Mouse (Mus musculus) midbrain, postnatal 0 days (tissue): ENCODE data around the gene Naaladl2. TPM values are rescaled to one million over a fixed set of nuclear protein-coding genes. Genes with fewer than 3 reads are reported as not detected.

Experiments
- ATAC-seq: fragments of 200-750 bp; cut with Nextera tagmentation; 2 replicates; pipeline ENCODE4 v1.8.0; 2017; ENCODE audit warnings: moderate number of reproducible peaks, mild to moderate bottlenecking, moderate TSS enrichment, moderate library complexity; ENCODE audit not compliant: low FRiP score
- DNase-seq: peaks from one replicate; pipeline ENCODE4 v3.0.0-alpha.2; 2015; ENCODE audit warnings: low spot score
- H3K27ac ChIP-seq: fragments of 300-500 bp; sonication (generic); 2 replicates; pipeline ENCODE4 v1.5.1; 2014; ENCODE audit warnings: low read depth, mild to moderate bottlenecking, low read length, mixed read lengths
- H3K27me3 ChIP-seq: fragments of 300-500 bp; sonication (generic); 2 replicates; pipeline ENCODE4 v1.6.1; 2014; ENCODE audit warnings: low read length, control low read depth, mixed read lengths; ENCODE audit not compliant: insufficient read depth
- H3K36me3 ChIP-seq: fragments of 300-500 bp; sonication (generic); 2 replicates; pipeline ENCODE4 v1.6.1; 2014; ENCODE audit warnings: low read length, control low read depth, mixed read lengths; ENCODE audit not compliant: insufficient read depth
- H3K4me1 ChIP-seq: fragments of 300-500 bp; sonication (generic); 2 replicates; pipeline ENCODE4 v1.6.1; 2014; ENCODE audit warnings: mild to moderate bottlenecking, control low read depth, antibody characterized with exemption, low read length, mixed read lengths; ENCODE audit not compliant: insufficient read depth
- H3K4me2 ChIP-seq: fragments of 300-500 bp; sonication (generic); 2 replicates; pipeline ENCODE4 v1.6.1; 2014; ENCODE audit warnings: low read depth, mild to moderate bottlenecking, low read length, mixed read lengths; ENCODE audit not compliant: poor library complexity, severe bottlenecking
- H3K4me3 ChIP-seq: fragments of 300-500 bp; sonication (generic); 2 replicates; pipeline ENCODE4 v1.5.1; 2014; ENCODE audit warnings: low read depth, mild to moderate bottlenecking, low read length, moderate library complexity
- H3K9ac ChIP-seq: fragments of 300-500 bp; sonication (generic); replicated peaks from 2 replicates; pipeline ENCODE4 v1.6.1; 2014; ENCODE audit warnings: mild to moderate bottlenecking, low read length, moderate library complexity, mixed read lengths; ENCODE audit not compliant: poor library complexity, severe bottlenecking
- H3K9me3 ChIP-seq: fragments of 300-500 bp; sonication (generic); 2 replicates; pipeline ENCODE4 v1.6.1; 2016; ENCODE audit warnings: low read length, control low read depth
- CTCF ChIP-seq: IDR thresholded peaks from 2 replicates; pipeline ENCODE4 v1.5.1; 2016; ENCODE audit warnings: antibody characterized with exemption, mild to moderate bottlenecking
- WGBS: fragments of 180-500 bp; shearing (Covaris S2); extraction: QIAGEN DNeasy Blood & Tissue Kit; methylation state at CpG from one replicate; pipeline ENCODE4 v1.1.7; 2014; 5-methylcytosine and 5-hydroxymethylcytosine counted together
- polyA plus RNA-seq: library from polyadenylated mRNA; unstranded; fragments of >200 nt; fragmentation: Nextera tagmentation; extraction: Ambion mirVana; gene quantifications from 2 replicates; pipeline ENCODE4 v1.2.1, GENCODE M21; 2015
- total RNA-seq: library from RNA; depleted of rRNA; stranded (reverse); fragments of >200 nt; gene quantifications from 2 replicates; pipeline ENCODE4 v1.2.3, GENCODE M21; 2014

Naaladl2 gene
- total and polyA plus RNA-seq, 2 experiments from 2014 or later: 1.1 to 2.9 TPM

GRCm38 (mm10) chr3:24787451-24788148 lies 356.5 kb downstream of the Naaladl2 start:
- DNase-seq: no peak
- Histone ChIP-seq H3K9me3 (no peaks in the 10 kb centered on the region), H3K9ac (no peak overlapping the region), H3K4me2 (no peak overlapping the region), H3K27ac (no peak overlapping the region), H3K27me3 (no peaks in the 10 kb centered on the region), H3K4me1 (no peaks in the 10 kb centered on the region), H3K4me3 (no peak overlapping the region), H3K36me3 (no peaks in the 10 kb centered on the region)
- no peak for TF ChIP-seq CTCF
- 93% methylated on average over 1 of the region's 1 CpGs for WGBS
- no peak for ATAC-seq

- H3K9ac ChIP-seq: no peak overlapping the region
- H3K9me3 ChIP-seq: no peaks in the 10 kb centered on the region
- no peaks in the 10 kb centered on the region for H3K36me3 ChIP-seq
- TF ChIP-seq CTCF: no peak
- H3K4me2 ChIP-seq: no peak overlapping the region
- H3K4me1 ChIP-seq: no peaks in the 10 kb centered on the region
- no peaks in the 10 kb centered on the region for H3K27me3 ChIP-seq
- H3K4me3 ChIP-seq: no peak overlapping the region
- no peak overlapping the region for H3K27ac ChIP-seq
- WGBS: 90% methylated on average over 3 of the region's 3 CpGs
- no peak for DNase-seq
- no peak for ATAC-seq
These were observed 360.0 kb downstream of the Naaladl2 start for GRCm38 (mm10) chr3:24784108-24784507.

- H3K4me1 ChIP-seq: no peaks in the 10 kb centered on the region
- no peak overlapping the region for H3K4me3 ChIP-seq
- 83% methylated on average over 7 of the region's 7 CpGs for WGBS
- no peak for TF ChIP-seq CTCF
- H3K9ac ChIP-seq: no peak overlapping the region
- no peak overlapping the region for H3K27ac ChIP-seq
- no peak for ATAC-seq
- no peaks in the 10 kb centered on the region for H3K27me3 ChIP-seq
- DNase-seq: no peak
- no peaks in the 10 kb centered on the region for H3K36me3 ChIP-seq
- H3K4me2 ChIP-seq: no peak overlapping the region
- H3K9me3 ChIP-seq: no peaks in the 10 kb centered on the region
These were observed 360.6 kb downstream of the Naaladl2 start for GRCm38 (mm10) chr3:24783462-24783829.

GRCm38 (mm10) chr3:24782784-24783461 lies 361.1 kb downstream of the Naaladl2 start:
- DNase-seq (no peak), ATAC-seq (no peak)
- no peaks in the 10 kb centered on the region for H3K4me1 ChIP-seq
- H3K27ac ChIP-seq: no peak overlapping the region
- H3K4me2 ChIP-seq: no peak overlapping the region
- H3K36me3 ChIP-seq: no peaks in the 10 kb centered on the region
- no peak for TF ChIP-seq CTCF
- 72% methylated on average over 10 of the region's 10 CpGs for WGBS
- no peaks in the 10 kb centered on the region for H3K9me3 ChIP-seq
- H3K27me3 ChIP-seq: no peaks in the 10 kb centered on the region
- H3K4me3 ChIP-seq: no peak overlapping the region
- H3K9ac ChIP-seq: no peak overlapping the region

- H3K4me1 ChIP-seq: no peaks in the 10 kb centered on the region
- WGBS: 94% methylated on average over 2 of the region's 2 CpGs
- no peak overlapping the region for H3K9ac ChIP-seq
- H3K9me3 ChIP-seq: no peaks in the 10 kb centered on the region
- no peak overlapping the region for H3K27ac ChIP-seq
- TF ChIP-seq CTCF: no peak
- H3K36me3 ChIP-seq: no peaks in the 10 kb centered on the region
- no peaks in the 10 kb centered on the region for H3K27me3 ChIP-seq
- no peak overlapping the region for H3K4me2 ChIP-seq
- DNase-seq (no peak), ATAC-seq (no peak)
- H3K4me3 ChIP-seq: no peak overlapping the region
These were observed 362.4 kb downstream of the Naaladl2 start for GRCm38 (mm10) chr3:24781687-24782086.

GRCm38 (mm10) chr3:24778416-24778815 lies 365.6 kb downstream of the Naaladl2 start:
- DNase-seq (no peak), ATAC-seq (no peak)
- Histone ChIP-seq H3K27ac (no peak overlapping the region), H3K4me1 (no peaks in the 10 kb centered on the region), H3K36me3 (no peaks in the 10 kb centered on the region), H3K9ac (no peak overlapping the region), H3K4me2 (no peak overlapping the region), H3K9me3 (no peaks in the 10 kb centered on the region), H3K27me3 (no peaks in the 10 kb centered on the region), H3K4me3 (no peak overlapping the region)
- TF ChIP-seq CTCF: no peak
